Mouse (Mus musculus) macrophage (primary cell): ENCODE data around the gene Farp2. TPM values are rescaled to one million over a fixed set of nuclear protein-coding genes. Genes with fewer than 3 reads are reported as not detected.
"Not testable (repeated sequence)": the region's sequence is repeated elsewhere in the genome, so short reads cannot be mapped to it uniquely, and the experiment has no call there.

Experiments
- H3K27ac ChIP-seq: fragments of 350-480 bp; formaldehyde crosslinking; 2 replicates; pipeline ENCODE4 v1.9.0; 2021
- H3K36me3 ChIP-seq: fragments of 350-480 bp; formaldehyde crosslinking; 2 replicates; pipeline ENCODE4 v1.9.0; 2021; ENCODE audit errors: inconsistent target
- H3K4me3 ChIP-seq: fragments of 350-480 bp; formaldehyde crosslinking; 2 replicates; pipeline ENCODE4 v1.9.0; 2021; ENCODE audit errors: inconsistent target
- H3K79me2 ChIP-seq: fragments of 350-480 bp; formaldehyde crosslinking; 2 replicates; pipeline ENCODE4 v1.9.0; 2021; ENCODE audit errors: inconsistent target
- WGBS: methylation state at CpG from one replicate; pipeline ENCODE4 v1.1.7; 2026; ENCODE audit warnings: inconsistent platforms; ENCODE audit not compliant: missing documents; 5-methylcytosine and 5-hydroxymethylcytosine counted together
- polyA plus RNA-seq: library from polyadenylated mRNA; stranded (reverse); fragments of 250-400 nt; gene quantifications from 3 replicates; pipeline ENCODE4 v1.2.4, GENCODE M21; 2018; ENCODE audit warnings: inconsistent platforms
- total RNA-seq, 78 experiments: library from RNA; depleted of rRNA; stranded (reverse); fragments of 250-400 nt; gene quantifications; 1 replicate in 9 of 78; 2 replicates in 24 of 78; 3 replicates in 43 of 78; 4 replicates in 2 of 78; pipeline ENCODE4 v1.2.4; 2018; ENCODE audit warnings: inconsistent platforms in 56 of 78

The Farp2 gene
- 10 to 100 TPM in 18 of 26 experiments, 1 to 10 TPM in 8; 1.9 to 17.6 (median 11.8) TPM for total RNA-seq (2018; cell fraction: chromatin; rRNA removed)
- 1 to 10 TPM; 4.4 to 8.1 (median 6.1) TPM for total RNA-seq (2018; cell fraction: cytosol; rRNA removed)
- 10 to 100 TPM in 4 of 26 experiments, 1 to 10 TPM in 22; 1.9 to 12.9 (median 7.3) TPM for total RNA-seq (2018; cell fraction: nucleus; rRNA removed)
- 0.95 to 4.0 TPM (median 1.7 TPM) in 3 replicates for polyA plus RNA-seq

DNA sequence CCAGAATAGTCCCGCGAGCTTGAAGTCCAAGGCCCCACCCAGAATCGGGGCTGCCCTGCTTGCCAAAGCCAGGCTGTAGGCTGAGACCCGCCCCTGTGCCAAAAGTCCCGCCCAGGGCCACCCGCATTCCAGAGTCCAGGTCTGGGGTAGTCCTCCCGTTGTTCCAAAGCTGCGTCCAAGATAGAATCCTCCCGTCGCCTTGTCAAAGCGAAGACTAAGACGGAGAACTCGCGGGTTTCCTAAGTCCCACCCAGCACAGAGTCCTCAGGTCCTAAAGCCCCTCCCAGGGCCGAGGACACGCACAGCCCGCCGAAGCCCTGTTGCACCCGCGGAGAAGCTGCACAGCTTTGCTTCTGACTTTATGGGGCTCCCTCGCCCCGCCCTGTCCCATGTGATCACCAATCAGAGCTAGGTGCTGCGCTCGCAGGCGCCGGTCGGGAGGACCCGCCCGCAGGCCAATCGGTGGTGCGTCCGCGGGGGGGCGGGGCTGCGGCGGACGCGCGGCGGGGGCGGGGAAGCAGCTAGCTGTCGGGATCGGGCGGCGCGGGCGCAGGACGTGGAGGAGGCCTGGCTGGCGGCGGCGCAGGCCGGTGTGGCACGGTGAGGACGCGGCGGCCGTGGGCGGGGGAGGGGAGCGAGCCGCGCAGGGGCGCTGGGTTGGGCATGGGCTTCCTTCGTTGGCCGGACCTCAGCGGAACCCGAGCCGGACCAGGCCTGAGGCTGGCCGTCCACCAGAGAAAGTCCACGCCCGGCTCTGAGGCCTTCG, at the start of gene Farp2:
Gene Farp2, plus strand, starts transcription at position 495 of the 766 bp plus-strand sequence.
- H3K79me2 ChIP-seq, result no peaks in the 10 kb centered on the region

DNA sequence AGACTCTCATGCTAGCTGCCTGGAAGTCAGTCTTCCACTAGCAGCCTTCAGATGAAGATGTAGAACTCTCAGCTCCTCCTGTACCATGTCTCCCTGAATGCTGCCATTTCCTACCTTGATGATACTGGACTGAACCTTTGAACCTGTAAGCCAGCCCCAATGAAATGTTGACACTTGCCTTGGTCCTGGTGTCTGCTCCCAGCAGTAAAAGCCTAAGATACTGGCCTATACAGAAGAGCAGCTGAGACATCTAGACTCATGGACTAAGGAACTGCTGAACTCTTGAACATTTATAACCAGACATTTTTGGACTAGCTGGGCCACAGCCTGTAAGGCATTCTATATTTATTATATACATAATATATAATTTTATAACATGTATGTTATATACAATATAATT, 46.8 kb upstream of the Farp2 start:
- no peak overlapping the region for H3K27ac ChIP-seq
- no peaks in the 10 kb centered on the region for H3K36me3 ChIP-seq
- no peak overlapping the region for H3K4me3 ChIP-seq
- peaks cover 28% of the 10 kb centered on the region; the same call in 1 of the 2 replicates for H3K79me2 ChIP-seq

More for the DNA sequence above, at the start of gene Farp2:
- WGBS, result under 1% methylated on average over 53 of the region's 71 CpGs
- 0 out of 2 replicates have a peak within 1 kb of the TSS, but pooled peaks have one; percentile 1 for H3K27ac ChIP-seq
- peaks cover 14% of the 10 kb centered on the region; the same call in 1 of the 2 replicates for H3K36me3 ChIP-seq
- H3K4me3 ChIP-seq, result peak within 1 kb of the TSS; percentile 35

DNA sequence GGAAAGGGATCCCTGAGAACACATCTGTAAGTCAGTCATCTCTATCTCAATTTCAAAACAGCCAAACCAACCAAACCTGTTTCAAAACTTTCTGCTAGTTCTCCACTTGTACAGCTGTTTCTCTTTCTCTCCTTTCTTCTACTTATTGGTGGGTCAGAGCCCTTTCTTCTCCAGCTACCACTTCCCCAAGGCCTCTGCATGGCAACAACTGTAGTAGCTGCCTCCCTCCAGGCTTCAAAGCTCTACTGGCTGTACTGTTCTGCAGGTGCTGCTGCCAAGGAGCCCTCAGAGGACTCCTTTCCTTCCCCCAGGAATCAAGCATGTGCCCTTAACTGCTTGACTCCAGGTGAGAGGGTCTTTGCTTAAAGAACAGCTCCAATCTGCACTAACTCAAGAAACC, 46.1 kb upstream of the Farp2 start:
- Histone ChIP-seq H3K79me2 (peaks cover 35% of the 10 kb centered on the region; the same call in 1 of the 2 replicates), H3K27ac (no peak overlapping the region), H3K4me3 (no peak overlapping the region), H3K36me3 (no peaks in the 10 kb centered on the region)

DNA sequence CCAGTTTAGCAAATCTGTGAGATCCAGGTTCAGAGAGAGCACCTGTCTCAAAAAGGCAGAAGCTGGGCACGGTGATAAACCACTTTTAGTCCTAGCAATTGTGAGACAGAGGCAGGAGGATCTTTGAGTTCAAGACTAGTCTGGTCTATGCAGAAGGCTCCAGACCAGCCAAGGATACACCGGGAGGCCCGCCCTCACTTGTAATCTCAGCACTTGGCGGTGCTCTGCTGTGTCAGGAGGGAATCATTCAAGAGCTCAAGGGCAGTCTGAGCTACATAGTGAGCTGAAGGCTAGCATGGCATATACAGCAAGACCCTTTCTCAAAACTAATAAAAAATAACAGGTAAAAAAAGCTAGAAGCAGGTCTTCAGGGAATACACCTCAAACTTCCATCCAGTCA, 43.3 kb upstream of the Farp2 start:
- H3K4me3 ChIP-seq, result no peak overlapping the region
- peaks cover 60% of the 10 kb centered on the region for H3K79me2 ChIP-seq
- WGBS, result 94% methylated on average over 4 of the region's 4 CpGs
- no peaks in the 10 kb centered on the region for H3K36me3 ChIP-seq
- no peak overlapping the region for H3K27ac ChIP-seq

DNA sequence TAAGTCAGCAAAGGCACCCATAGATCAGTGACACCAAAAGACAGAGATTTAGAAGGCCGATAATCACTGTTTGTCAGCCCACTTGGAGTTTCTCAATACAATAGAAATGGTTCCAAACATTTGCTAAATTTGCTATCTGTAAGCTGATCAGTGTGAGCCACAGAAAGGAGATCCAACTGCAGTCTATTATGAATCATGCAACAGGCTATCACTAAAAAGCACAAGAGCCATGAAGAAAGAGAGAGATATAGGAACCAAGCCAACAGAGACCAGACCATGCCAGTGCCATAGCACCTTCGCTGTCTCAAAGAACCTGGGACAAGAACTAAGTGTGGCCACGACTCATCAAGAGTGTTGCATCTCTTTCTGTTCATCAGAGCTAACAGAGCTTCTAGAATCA, 36.2 kb upstream of the Farp2 start:
- Histone ChIP-seq H3K79me2 (peaks cover 83% of the 10 kb centered on the region), H3K36me3 (no peaks in the 10 kb centered on the region), H3K27ac (no peak overlapping the region), H3K4me3 (no peak overlapping the region)
- 86% methylated on average over 3 of the region's 3 CpGs for WGBS

DNA sequence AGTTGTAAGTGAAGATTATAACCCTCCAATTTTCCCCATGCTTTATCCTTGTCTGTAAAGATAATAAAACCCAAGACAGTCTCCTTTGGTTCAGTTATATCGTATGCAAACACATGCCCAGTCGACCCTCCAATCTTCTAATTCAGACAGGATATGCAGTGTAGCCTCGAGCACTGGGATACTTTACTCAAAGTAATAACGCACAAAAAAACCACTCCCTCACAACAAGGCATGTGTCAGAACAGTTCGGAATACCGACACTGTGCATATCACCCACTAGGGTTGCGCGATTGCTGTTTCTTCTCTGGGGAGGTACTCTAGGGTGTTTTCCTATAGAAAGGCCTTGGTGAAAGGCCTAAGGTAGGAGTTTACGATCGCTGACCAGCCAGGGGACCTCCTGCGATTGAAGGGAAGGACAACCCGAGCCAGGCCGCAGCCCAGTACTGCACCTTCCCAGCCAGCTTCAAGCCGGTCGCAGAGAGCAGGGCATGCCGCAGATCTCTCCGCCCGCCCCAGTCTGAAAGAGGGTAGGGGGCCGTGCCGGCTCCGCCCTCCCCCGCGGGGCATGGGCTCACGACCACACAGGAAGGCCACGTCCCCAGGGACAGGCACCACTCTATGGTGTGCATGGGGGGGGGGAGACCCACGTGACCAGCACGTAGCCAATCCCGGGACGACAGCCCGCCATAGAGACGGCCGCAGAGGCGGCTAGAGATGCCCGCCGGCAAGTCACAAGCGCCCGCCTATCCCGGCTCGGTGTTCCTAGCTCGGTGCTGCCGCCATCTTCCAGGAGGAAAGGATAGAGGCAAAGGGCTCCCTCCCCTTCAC, 33.9 kb upstream of the Farp2 start:
- H3K36me3 ChIP-seq, result no peaks in the 10 kb centered on the region
- WGBS, result 4% methylated on average over 31 of the region's 41 CpGs
- peaks cover 83% of the 10 kb centered on the region for H3K79me2 ChIP-seq
- peak overlapping the region; percentile 93 for H3K27ac ChIP-seq
- H3K4me3 ChIP-seq, result peak overlapping the region; percentile 77

DNA sequence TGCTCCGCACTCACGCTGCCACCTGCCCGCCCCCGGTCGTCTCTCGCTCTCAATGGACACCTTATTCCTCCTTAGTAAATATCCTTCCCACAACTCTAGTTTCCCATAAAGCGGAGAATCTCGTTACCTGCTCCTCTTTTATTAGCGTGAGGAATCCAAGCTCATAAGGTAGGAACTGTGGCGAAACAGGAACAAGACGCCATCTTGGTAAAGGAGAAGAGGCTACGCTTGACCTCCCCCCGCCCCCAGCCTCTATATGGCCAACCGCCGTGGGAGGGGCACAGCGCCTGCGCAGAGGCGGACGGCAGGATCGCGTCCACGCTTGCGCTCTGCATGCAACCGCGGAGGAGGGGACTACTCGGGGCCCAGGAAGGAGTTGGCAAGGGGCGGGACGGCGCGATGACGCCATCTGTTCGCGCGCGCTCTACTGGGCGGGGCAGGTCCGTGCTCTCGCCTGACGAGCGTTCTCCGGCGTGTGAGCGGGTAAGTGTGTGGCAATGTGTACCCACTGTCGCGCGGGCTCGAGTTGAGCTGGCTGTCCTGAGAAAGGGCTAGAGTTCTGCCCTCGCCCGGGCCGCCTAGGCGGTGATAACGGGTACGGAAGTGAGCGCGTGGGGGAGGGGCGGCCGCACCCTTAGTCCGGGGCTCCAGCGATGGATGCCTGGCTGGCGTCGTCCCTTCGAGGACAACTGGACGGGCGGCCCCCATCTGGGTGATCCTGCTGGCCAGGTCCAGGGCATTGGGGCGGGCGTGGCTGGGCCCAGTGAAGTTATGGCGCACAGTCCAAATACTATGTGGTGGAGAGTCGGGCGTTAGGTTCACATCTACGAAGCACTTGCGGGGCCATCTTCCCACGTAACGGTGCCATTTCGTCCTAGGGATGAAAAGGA, 33.0 kb upstream of the Farp2 start, which contains the start of gene Hdlbp:
Gene Hdlbp, minus strand, starts transcription at position 230 of the 890 bp plus-strand sequence.
- 1% methylated on average over 67 of the region's 74 CpGs for WGBS
- Histone ChIP-seq H3K4me3 (peak within 1 kb of the TSS; percentile 90), H3K79me2 (peaks cover 83% of the 10 kb centered on the region), H3K27ac (peak within 1 kb of the TSS; percentile 93), H3K36me3 (no peaks in the 10 kb centered on the region)

DNA sequence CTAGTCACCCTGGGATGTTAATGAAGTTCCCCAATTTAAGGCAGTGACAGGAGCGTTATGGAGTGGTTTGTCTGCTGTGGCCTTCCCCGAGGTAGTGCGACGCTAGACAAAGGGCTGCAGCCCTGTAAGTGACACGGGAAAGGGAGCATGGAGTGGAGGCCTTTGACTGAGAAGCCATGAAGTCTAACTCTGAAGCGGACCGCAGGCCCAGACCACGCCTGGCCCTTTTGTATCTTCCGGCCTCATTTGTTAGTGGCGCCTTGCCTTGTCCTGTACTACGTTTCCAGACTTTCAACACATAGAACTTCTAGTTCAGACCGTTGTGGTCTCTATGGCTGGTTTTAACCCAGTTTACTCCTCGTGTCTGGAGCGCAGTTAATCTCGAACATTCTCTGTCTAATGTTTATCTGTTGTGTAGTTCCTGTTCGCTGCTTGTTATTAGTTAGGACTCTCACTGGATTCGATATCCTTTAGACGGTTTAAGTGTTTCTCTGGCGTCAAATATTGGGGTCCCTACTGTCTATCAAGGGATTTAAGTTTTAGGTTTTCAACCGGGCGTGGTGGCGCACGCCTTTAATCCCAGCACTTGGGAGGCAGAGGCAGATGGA, 32.3 kb upstream of the Farp2 start:
- 5% methylated on average over 23 of the region's 23 CpGs for WGBS
- Histone ChIP-seq H3K79me2 (peaks cover 83% of the 10 kb centered on the region), H3K27ac (peak overlapping the region; percentile 76), H3K4me3 (peak overlapping the region; percentile 90), H3K36me3 (no peaks in the 10 kb centered on the region)

DNA sequence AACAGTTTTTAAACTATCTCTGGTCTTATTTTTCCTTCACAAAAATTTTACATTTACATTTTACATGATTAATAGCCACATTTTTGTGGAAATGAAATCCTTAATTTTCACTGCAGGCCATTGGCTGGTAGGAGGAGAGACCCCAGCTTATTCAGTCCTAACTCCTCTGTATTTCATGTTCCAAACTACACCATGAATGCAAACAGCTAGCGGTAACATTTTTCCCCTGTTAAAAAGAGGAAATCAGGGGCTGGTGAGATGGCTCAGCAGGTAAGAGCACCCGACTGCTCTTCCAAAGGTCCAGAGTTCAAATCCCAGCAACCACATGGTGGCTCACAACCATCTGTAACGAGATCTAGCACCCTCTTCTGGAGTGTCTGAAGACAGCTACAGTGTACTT, 25.6 kb upstream of the Farp2 start:
- H3K79me2 ChIP-seq, result peaks cover 100% of the 10 kb centered on the region
- H3K36me3 ChIP-seq, H3K4me3 ChIP-seq, H3K27ac ChIP-seq: not testable (repeated sequence)
- WGBS, result 69% methylated on average over 2 of the region's 3 CpGs

DNA sequence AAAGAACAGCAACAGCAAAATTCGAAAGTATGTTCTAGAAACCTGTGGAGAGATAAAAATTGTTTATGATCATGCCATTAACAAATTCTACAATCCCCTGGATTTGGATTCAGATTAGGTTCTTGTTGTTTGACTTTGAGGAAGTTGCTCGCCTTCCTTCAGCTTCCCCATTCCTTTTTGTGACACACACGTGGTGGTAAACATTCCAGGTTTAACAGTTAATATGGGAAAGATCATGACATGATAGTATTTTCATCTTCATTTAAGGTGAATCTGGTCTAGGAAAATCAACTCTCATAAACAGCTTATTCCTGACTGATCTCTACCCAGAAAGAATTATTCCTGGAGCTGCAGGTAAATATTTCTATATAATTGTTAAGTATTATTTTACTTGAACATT, 16.6 kb upstream of the Farp2 start:
- H3K27ac ChIP-seq, result no peak overlapping the region
- peaks cover 57% of the 10 kb centered on the region for H3K36me3 ChIP-seq
- WGBS, result 50% methylated on average over 3 of the region's 3 CpGs

DNA sequence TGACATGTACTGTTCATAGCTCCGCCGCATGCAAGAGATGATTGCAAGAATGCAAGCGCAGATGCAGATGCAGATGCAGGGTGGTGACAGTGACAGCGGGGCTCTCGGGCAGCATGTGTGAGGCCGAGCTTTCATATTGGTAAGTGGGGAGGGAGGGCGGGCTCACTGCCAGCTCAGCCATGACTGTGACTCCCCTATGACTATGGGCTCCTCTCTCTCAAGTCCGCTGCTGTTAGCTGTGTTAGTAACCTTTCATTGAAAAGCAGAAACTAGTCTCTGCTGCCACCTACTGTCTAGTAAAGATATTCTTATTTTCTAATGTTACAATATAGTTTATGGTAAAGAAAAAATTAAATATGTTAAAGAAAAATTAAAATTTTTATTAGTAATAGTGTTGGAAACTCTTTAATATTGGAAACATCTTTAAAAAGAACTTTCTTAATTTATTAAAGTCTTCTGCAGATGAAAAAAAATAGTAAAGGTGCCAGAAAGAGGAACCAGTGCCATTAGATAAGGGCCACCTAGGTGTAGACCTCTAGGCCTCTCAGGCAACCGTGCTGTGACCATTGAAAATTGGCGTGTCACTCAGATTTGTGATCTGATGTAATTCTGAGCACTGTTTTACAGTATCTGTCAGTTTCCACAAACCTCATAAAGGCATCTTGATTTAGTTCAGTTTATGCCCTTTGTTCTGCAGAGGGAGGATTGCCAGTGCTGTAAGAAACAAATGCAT, 4.8 kb upstream of the Farp2 start:
- 54% methylated on average over 10 of the region's 10 CpGs for WGBS
- Histone ChIP-seq H3K36me3 (peaks cover 56% of the 10 kb centered on the region), H3K4me3 (no peak overlapping the region), H3K27ac (no peak overlapping the region), H3K79me2 (no peaks in the 10 kb centered on the region)

More for the DNA sequence above, 16.6 kb upstream of the Farp2 start:
- H3K79me2 ChIP-seq, result peaks cover 54% of the 10 kb centered on the region
- H3K4me3 ChIP-seq, result no peak overlapping the region

DNA sequence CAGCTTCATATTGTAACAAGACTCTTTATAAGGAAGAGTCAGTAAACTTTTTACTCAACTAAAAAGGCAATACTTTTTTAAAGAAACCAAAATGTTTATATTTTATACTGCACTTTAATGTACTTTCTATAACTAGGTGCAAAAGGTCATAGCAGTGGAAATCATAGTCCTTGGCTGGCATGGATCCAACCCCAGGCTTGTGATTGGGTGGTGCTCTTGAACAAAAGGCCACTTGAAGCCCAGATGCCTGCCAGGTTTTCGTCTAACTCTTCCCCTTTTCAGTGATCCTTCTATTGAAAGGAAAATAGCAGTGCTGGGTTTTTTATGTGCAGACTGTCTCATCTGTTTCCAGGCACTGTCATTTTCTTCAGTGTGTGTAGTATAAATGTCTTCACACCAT, 3.3 kb upstream of the Farp2 start:
- H3K4me3 ChIP-seq, H3K27ac ChIP-seq, H3K79me2 ChIP-seq: not testable (repeated sequence)
- WGBS, result 60% methylated on average over 1 of the region's 1 CpGs
- H3K36me3 ChIP-seq, result peaks cover 42% of the 10 kb centered on the region

DNA sequence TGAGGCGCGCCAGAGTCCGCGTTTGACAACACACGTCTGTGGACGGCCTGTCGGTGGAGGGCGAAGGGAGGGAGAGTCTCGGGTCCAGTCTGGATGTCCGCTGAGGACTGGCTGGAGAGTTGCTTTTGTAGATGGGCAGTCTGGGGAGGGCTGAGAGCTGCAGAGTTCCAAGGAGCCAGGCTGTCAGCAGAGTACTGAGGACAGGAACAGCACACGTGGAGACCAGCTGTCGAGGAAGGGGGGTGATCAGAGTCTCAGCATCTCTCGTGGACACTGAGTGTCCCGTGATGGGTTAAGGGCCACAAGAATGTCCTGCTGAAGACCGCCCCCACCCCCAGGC, 442 bp downstream of the Farp2 start:
- Histone ChIP-seq H3K79me2 (no peaks in the 10 kb centered on the region), H3K4me3 (peak overlapping the region; percentile 35), H3K36me3 (peaks cover 11% of the 10 kb centered on the region; the same call in 1 of the 2 replicates), H3K27ac (no peak overlapping the region)
- WGBS, result 18% methylated on average over 15 of the region's 15 CpGs
